Mouse (Mus musculus) kidney, embryonic 16.5 days (tissue): ENCODE measurements around the gene Insl6. TPM values are rescaled to one million over a fixed set of nuclear protein-coding genes. Genes with fewer than 3 reads are reported as not detected.

ENCODE experiments used
- ATAC-seq: fragments of 200-750 bp; cut with Nextera tagmentation; 2 replicates; pipeline ENCODE4 v1.8.0; 2017; ENCODE audit warnings: moderate TSS enrichment; ENCODE audit not compliant: low FRiP score, low TSS enrichment
- H3K27ac ChIP-seq: fragments of 300-500 bp; sonication (generic); 2 replicates; pipeline ENCODE4 v1.5.1; 2014; ENCODE audit warnings: low read length
- H3K27me3 ChIP-seq: fragments of 300-500 bp; sonication (generic); 2 replicates; pipeline ENCODE4 v1.6.1; 2014; ENCODE audit warnings: low read length, control low read depth, mixed read lengths; ENCODE audit not compliant: insufficient read depth
- H3K36me3 ChIP-seq: fragments of 300-500 bp; sonication (generic); 2 replicates; pipeline ENCODE4 v1.6.1; 2014; ENCODE audit warnings: low read length, control low read depth, mixed read lengths; ENCODE audit not compliant: insufficient read depth
- H3K4me1 ChIP-seq: fragments of 300-500 bp; sonication (generic); 2 replicates; pipeline ENCODE4 v1.6.1; 2014; ENCODE audit warnings: low read length, control low read depth, mixed read lengths; ENCODE audit not compliant: insufficient read depth
- H3K4me2 ChIP-seq: fragments of 300-500 bp; sonication (generic); replicated peaks from 2 replicates; pipeline ENCODE4 v1.6.1; 2014; ENCODE audit warnings: low read depth, low read length
- H3K4me3 ChIP-seq: fragments of 300-500 bp; sonication (generic); 2 replicates; pipeline ENCODE4 v1.5.1; 2014; ENCODE audit warnings: mild to moderate bottlenecking, low read length
- H3K9ac ChIP-seq: fragments of 300-500 bp; sonication (generic); replicated peaks from 2 replicates; pipeline ENCODE4 v1.6.1; 2014; ENCODE audit warnings: low read length
- H3K9me3 ChIP-seq: fragments of 300-500 bp; sonication (generic); 2 replicates; pipeline ENCODE4 v1.6.1; 2016; ENCODE audit warnings: low read length, control low read depth
- WGBS: fragments of 180-500 bp; shearing (Covaris S2); extraction: QIAGEN DNeasy Blood & Tissue Kit; methylation state at CpG from one replicate; pipeline ENCODE4 v1.1.7; 2014; 5-methylcytosine and 5-hydroxymethylcytosine counted together
- polyA plus RNA-seq: library from polyadenylated mRNA; unstranded; fragments of >200 nt; fragmentation: Nextera tagmentation; extraction: Ambion mirVana; gene quantifications from 2 replicates; pipeline ENCODE4 v1.2.1, GENCODE M21; 2015

The Insl6 gene
- 5.2 and 5.3 TPM in 2 replicates for polyA plus RNA-seq

- Histone ChIP-seq H3K9me3 (no peaks in the 10 kb centered on the region), H3K27me3 (no peaks in the 10 kb centered on the region), H3K4me1 (0 out of 2 replicates have a peak, but pooled peaks cover 7% of the 10 kb centered on the region), H3K4me2 (peak within 1 kb of the TSS; percentile 73), H3K36me3 (no peaks in the 10 kb centered on the region), H3K4me3 (peak within 1 kb of the TSS; percentile 48), H3K27ac (no peak within 1 kb of the TSS), H3K9ac (peak within 1 kb of the TSS; percentile 64)
- ATAC-seq, result peak; percentile 98
- WGBS, result 3% methylated on average over 29 of the region's 31 CpGs
These were observed at the start of gene Insl6 for GRCm38 (mm10) chr19:29325053-29325851. Insl6 (minus strand) TSS chr19:29325356.

GRCm38 (mm10) chr19:29374947-29375346, 49.8 kb upstream of the Insl6 start:
- Histone ChIP-seq H3K27me3 (no peaks in the 10 kb centered on the region), H3K36me3 (no peaks in the 10 kb centered on the region), H3K4me2 (no peak overlapping the region), H3K9ac (no peak overlapping the region), H3K9me3 (no peaks in the 10 kb centered on the region), H3K4me1 (no peaks in the 10 kb centered on the region), H3K27ac (no peak overlapping the region), H3K4me3 (no peak overlapping the region)
- ATAC-seq, result no peak
- 93% methylated on average over 9 of the region's 9 CpGs for WGBS

DNA sequence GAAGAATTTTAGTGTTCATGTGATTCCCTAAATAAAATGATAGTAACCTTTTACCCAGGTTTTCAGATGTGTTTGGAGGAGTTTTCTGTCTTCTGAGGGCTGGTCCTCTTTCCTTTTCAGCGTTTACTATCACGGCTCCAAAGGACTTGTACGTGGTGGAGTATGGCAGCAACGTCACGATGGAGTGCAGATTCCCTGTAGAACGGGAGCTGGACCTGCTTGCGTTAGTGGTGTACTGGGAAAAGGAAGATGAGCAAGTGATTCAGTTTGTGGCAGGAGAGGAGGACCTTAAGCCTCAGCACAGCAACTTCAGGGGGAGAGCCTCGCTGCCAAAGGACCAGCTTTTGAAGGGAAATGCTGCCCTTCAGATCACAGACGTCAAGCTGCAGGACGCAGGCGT, 48.3 kb upstream of the Insl6 start:
- 42% methylated on average over 11 of the region's 11 CpGs for WGBS

GRCm38 (mm10) chr19:29372621-29373020, 47.5 kb upstream of the Insl6 start:
- WGBS, result 93% methylated on average over 3 of the region's 3 CpGs
- Histone ChIP-seq H3K27ac (no peak overlapping the region), H3K36me3 (no peaks in the 10 kb centered on the region), H3K4me2 (no peak overlapping the region), H3K27me3 (no peaks in the 10 kb centered on the region), H3K9ac (no peak overlapping the region), H3K4me1 (no peaks in the 10 kb centered on the region), H3K4me3 (no peak overlapping the region), H3K9me3 (no peaks in the 10 kb centered on the region)
- ATAC-seq, result no peak

More for the DNA sequence above, 48.3 kb upstream of the Insl6 start:
- no peak for ATAC-seq
- H3K4me1 ChIP-seq, result no peaks in the 10 kb centered on the region
- H3K9me3 ChIP-seq, result no peaks in the 10 kb centered on the region
- no peak overlapping the region for H3K4me3 ChIP-seq
- no peak overlapping the region for H3K27ac ChIP-seq
- no peaks in the 10 kb centered on the region for H3K27me3 ChIP-seq
- no peak overlapping the region for H3K9ac ChIP-seq
- no peaks in the 10 kb centered on the region for H3K36me3 ChIP-seq
- peak overlapping the region; percentile 22 for H3K4me2 ChIP-seq

DNA sequence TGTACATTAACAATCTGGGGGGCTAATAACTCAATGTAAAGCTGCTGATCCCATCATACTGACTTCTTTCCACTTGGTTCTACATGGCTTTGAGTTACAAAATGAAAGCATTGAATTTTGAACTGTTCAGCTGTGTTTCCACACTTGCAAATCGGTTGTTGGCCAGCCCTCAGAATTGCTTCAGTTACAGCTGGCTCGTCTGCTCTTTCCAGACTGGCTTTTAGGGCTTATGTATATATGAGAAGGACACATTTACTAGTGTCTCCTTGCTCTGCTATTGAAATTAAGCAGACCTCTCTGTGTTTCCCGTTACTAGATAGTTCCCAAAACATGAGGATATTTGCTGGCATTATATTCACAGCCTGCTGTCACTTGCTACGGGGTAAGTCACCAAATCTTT, 47.0 kb upstream of the Insl6 start:
- no peak for ATAC-seq
- WGBS, result 63% methylated on average over 4 of the region's 4 CpGs
- no peak overlapping the region for H3K9ac ChIP-seq
- H3K27me3 ChIP-seq, result no peaks in the 10 kb centered on the region
- H3K4me1 ChIP-seq, result no peaks in the 10 kb centered on the region
- H3K9me3 ChIP-seq, result no peaks in the 10 kb centered on the region
- H3K4me2 ChIP-seq, result no peak overlapping the region
- no peak overlapping the region for H3K27ac ChIP-seq
- no peak overlapping the region for H3K4me3 ChIP-seq
- H3K36me3 ChIP-seq, result no peaks in the 10 kb centered on the region

GRCm38 (mm10) chr19:29371284-29372081, 46.3 kb upstream of the Insl6 start:
- Histone ChIP-seq H3K4me1 (no peaks in the 10 kb centered on the region), H3K4me3 (no peak overlapping the region), H3K27ac (no peak overlapping the region), H3K9ac (no peak overlapping the region), H3K27me3 (no peaks in the 10 kb centered on the region), H3K36me3 (no peaks in the 10 kb centered on the region), H3K9me3 (no peaks in the 10 kb centered on the region), H3K4me2 (no peak overlapping the region)
- 76% methylated on average over 18 of the region's 18 CpGs for WGBS
- ATAC-seq, result no peak

DNA sequence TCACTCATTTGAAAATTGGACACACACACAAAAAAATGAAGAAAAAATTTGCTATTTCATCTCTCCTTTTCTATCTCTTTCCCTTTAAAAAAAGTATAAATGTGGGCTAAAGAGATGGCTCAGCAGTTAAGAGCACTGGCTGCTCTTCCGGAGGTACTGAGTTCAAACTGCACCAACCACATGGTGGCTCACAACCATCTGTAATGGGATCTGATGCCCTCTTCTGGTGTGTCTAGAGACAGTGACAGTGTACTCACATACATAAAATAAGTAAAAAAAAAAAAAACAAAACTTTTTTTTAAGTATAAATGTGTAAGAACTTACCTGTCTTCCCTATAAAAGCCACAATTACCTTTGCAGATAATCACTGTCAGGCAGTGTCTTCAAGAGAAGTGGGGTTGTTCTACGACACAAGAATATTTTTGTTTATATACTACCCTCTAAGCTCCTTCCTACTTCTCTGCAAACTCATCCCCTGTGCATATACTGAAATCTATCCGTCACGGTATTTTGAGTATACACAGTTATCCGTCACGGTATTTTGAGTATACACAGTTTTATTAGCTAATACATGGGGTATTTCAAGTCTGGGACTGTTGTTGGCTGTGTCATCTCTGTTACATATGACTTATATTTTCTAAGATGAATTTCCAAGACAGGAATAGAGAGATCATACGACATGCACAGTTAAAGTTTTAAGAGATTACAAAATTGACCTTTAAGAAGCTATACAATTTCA, 45.6 kb upstream of the Insl6 start:
- ATAC-seq, result no peak
- Histone ChIP-seq H3K4me1 (no peaks in the 10 kb centered on the region), H3K9me3 (no peaks in the 10 kb centered on the region), H3K4me3 (no peak overlapping the region), H3K27ac (no peak overlapping the region), H3K4me2 (no peak overlapping the region), H3K27me3 (no peaks in the 10 kb centered on the region), H3K36me3 (no peaks in the 10 kb centered on the region), H3K9ac (no peak overlapping the region)
- WGBS, result 93% methylated on average over 7 of the region's 7 CpGs

GRCm38 (mm10) chr19:29370112-29370511, 45.0 kb upstream of the Insl6 start:
- 73% methylated on average over 12 of the region's 12 CpGs for WGBS
- ATAC-seq, result no peak
- Histone ChIP-seq H3K9ac (no peak overlapping the region), H3K27ac (no peak overlapping the region), H3K27me3 (no peaks in the 10 kb centered on the region), H3K36me3 (no peaks in the 10 kb centered on the region), H3K9me3 (no peaks in the 10 kb centered on the region), H3K4me3 (no peak overlapping the region), H3K4me1 (no peaks in the 10 kb centered on the region), H3K4me2 (no peak overlapping the region)

DNA sequence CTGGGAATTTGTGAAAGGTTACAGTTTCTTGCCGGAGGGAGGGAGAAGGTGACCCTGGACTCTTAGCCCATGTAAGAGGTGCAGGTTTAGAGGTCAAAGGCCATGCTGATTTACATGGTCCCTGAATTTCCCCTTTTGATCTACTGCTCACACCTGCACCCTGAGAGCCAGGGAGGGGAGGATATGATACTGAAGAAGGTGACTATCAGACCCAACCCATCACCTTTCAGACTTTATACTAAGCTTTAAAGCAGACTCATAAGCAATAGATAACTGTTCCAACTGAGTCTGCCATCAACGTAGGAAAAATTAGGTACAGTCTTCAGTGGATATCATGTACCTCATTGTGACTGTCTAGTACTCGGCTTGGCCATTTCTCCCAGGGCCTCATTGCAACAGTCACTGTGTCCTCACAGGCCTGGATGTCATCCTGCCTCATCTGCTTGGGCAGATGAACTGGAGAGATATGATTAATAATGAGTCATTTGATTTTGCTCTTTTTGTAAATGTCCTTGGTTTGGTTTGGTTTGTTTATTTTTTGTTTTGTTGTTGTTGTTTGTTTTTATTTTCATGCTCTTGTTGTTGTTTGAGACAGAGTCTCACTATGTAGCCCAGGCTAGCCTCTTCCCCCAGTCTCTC, 43.6 kb upstream of the Insl6 start:
- no peak overlapping the region for H3K27ac ChIP-seq
- no peaks in the 10 kb centered on the region for H3K36me3 ChIP-seq
- no peaks in the 10 kb centered on the region for H3K27me3 ChIP-seq
- ATAC-seq, result no peak
- no peak overlapping the region for H3K4me2 ChIP-seq
- no peaks in the 10 kb centered on the region for H3K9me3 ChIP-seq
- H3K4me1 ChIP-seq, result no peaks in the 10 kb centered on the region
- WGBS, result 84% methylated on average over 3 of the region's 3 CpGs
- no peak overlapping the region for H3K9ac ChIP-seq
- no peak overlapping the region for H3K4me3 ChIP-seq
